Mouse (Mus musculus): ENCODE results near the gene Gm49380. TPM values are rescaled to one million over a fixed set of nuclear protein-coding genes. Genes with fewer than 3 reads are reported as not detected.

Gm49380 gene
- polyA plus RNA-seq, 1 experiment from 2014 or later: 0.11 TPM

Other genes with a start within 250 kb of the Gm49380 start
- gene Thy1, start 70.1 kb downstream of the Gm49380 start, polyA plus RNA-seq (2014; fragmentation: Nextera tagmentation; extraction: Ambion mirVana): 3.6 and 5.0 TPM in 2 replicates
- gene Usp2, start 46.5 kb downstream of the Gm49380 start, polyA plus RNA-seq (2014; fragmentation: Nextera tagmentation; extraction: Ambion mirVana): 6.9 and 8.2 TPM in 2 replicates
- gene Mfrp, start 11.8 kb downstream of the Gm49380 start, polyA plus RNA-seq (2014; fragmentation: Nextera tagmentation; extraction: Ambion mirVana): 0.31 TPM in 1 of 2 replicates, not detected in the other
- gene C1qtnf5, start 6.3 kb downstream of the Gm49380 start, polyA plus RNA-seq (2014; fragmentation: Nextera tagmentation; extraction: Ambion mirVana): 2.6 and 3.2 TPM in 2 replicates
- 31.3 and 35.1 TPM in 2 replicates for gene Rnf26, start within 50 bp of the Gm49380 start, polyA plus RNA-seq (2014; fragmentation: Nextera tagmentation; extraction: Ambion mirVana)
- 13.2 and 14.1 TPM in 2 replicates for gene Mcam, start 21.0 kb upstream of the Gm49380 start, polyA plus RNA-seq (2014; fragmentation: Nextera tagmentation; extraction: Ambion mirVana)
- 13.4 and 17.3 TPM in 2 replicates for gene Cbl, start 120.5 kb upstream of the Gm49380 start, polyA plus RNA-seq (2014; fragmentation: Nextera tagmentation; extraction: Ambion mirVana)
- not detected in 2 replicates for gene Ccdc153, start 127.2 kb upstream of the Gm49380 start, polyA plus RNA-seq (2014; fragmentation: Nextera tagmentation; extraction: Ambion mirVana)
- gene Pdzd3, start 138.0 kb upstream of the Gm49380 start, polyA plus RNA-seq (2014; fragmentation: Nextera tagmentation; extraction: Ambion mirVana): 0.32 and 0.52 TPM in 2 replicates
- gene Nlrx1, start 155.1 kb upstream of the Gm49380 start, polyA plus RNA-seq (2014; fragmentation: Nextera tagmentation; extraction: Ambion mirVana): 4.6 and 4.8 TPM in 2 replicates
- gene Abcg4, start 175.1 kb upstream of the Gm49380 start, polyA plus RNA-seq (2014; fragmentation: Nextera tagmentation; extraction: Ambion mirVana): 7.1 and 8.1 TPM in 2 replicates
- gene Hinfp, start 192.2 kb upstream of the Gm49380 start, polyA plus RNA-seq (2014; fragmentation: Nextera tagmentation; extraction: Ambion mirVana): 18.4 and 24.8 TPM in 2 replicates
- gene C2cd2l, start 206.8 kb upstream of the Gm49380 start, polyA plus RNA-seq (2014; fragmentation: Nextera tagmentation; extraction: Ambion mirVana): 16.3 and 22.2 TPM in 2 replicates
- gene Dpagt1, start 212.5 kb upstream of the Gm49380 start, polyA plus RNA-seq (2014; fragmentation: Nextera tagmentation; extraction: Ambion mirVana): 38.2 and 39.7 TPM in 2 replicates
- gene H2afx, start 221.2 kb upstream of the Gm49380 start, polyA plus RNA-seq (2014; fragmentation: Nextera tagmentation; extraction: Ambion mirVana): 215 and 240 TPM in 2 replicates
- 68.5 and 74.3 TPM in 2 replicates for gene Hmbs, start 230.7 kb upstream of the Gm49380 start, polyA plus RNA-seq (2014; fragmentation: Nextera tagmentation; extraction: Ambion mirVana)
- gene Vps11, start 248.2 kb upstream of the Gm49380 start, polyA plus RNA-seq (2014; fragmentation: Nextera tagmentation; extraction: Ambion mirVana): 33.3 and 33.8 TPM in 2 replicates